Mouse (Mus musculus) liver, adult 2 months (tissue): Measurements from ENCODE around the gene Tmprss12. TPM values are rescaled to one million over a fixed set of nuclear protein-coding genes. Genes with fewer than 3 reads are reported as not detected.
"Not testable (repeated sequence)": the region's sequence is repeated elsewhere in the genome, so short reads cannot be mapped to it uniquely, and the experiment has no call there.

Source experiments
- DNase-seq: peaks from one replicate; pipeline ENCODE4 v3.0.0-alpha.2; 2011; ENCODE audit warnings: low read depth, low spot score; ENCODE audit errors: extremely low read depth
- H3K27ac ChIP-seq: fragments of 200-500 bp; replicated peaks from 2 replicates; pipeline ENCODE4 v1.5.1; 2012; ENCODE audit warnings: low read depth, mild to moderate bottlenecking, control low read depth, inconsistent platforms, low read length; ENCODE audit not compliant: insufficient read depth
- H3K27me3 ChIP-seq: fragments of 200-500 bp; 2 replicates; pipeline ENCODE4 v1.6.1; 2012; ENCODE audit warnings: mild to moderate bottlenecking, moderate library complexity, low read length, inconsistent platforms; ENCODE audit not compliant: control insufficient read depth, insufficient read depth
- H3K36me3 ChIP-seq: fragments of 200-500 bp; 2 replicates; pipeline ENCODE4 v1.6.1; 2012; ENCODE audit warnings: low read length, inconsistent platforms; ENCODE audit not compliant: control insufficient read depth, insufficient read depth
- H3K4me1 ChIP-seq: fragments of 200-500 bp; 2 replicates; pipeline ENCODE4 v1.6.1; 2011; ENCODE audit warnings: low read length; ENCODE audit not compliant: control insufficient read depth, insufficient read depth
- H3K4me3 ChIP-seq: fragments of 200-500 bp; 2 replicates; pipeline ENCODE4 v1.5.1; 2011; ENCODE audit warnings: low read depth, mild to moderate bottlenecking, control low read depth, low read length, moderate library complexity; ENCODE audit not compliant: insufficient read depth
- H3K79me2 ChIP-seq: fragments of 200-500 bp; 2 replicates; pipeline ENCODE4 v1.6.1; 2012; ENCODE audit warnings: inconsistent platforms, mild to moderate bottlenecking, low read length, moderate library complexity; ENCODE audit not compliant: control insufficient read depth, insufficient read depth
- H3K9ac ChIP-seq: fragments of 200-500 bp; 2 replicates; pipeline ENCODE4 v1.6.1; 2012; ENCODE audit warnings: low read depth, mild to moderate bottlenecking, control low read depth, inconsistent platforms, low read length
- CTCF ChIP-seq: fragments of 200-500 bp; IDR thresholded peaks from 2 replicates; pipeline ENCODE4 v1.5.1; 2011; ENCODE audit warnings: low read depth, low read length, control low read depth
- POLR2A ChIP-seq: fragments of 200-500 bp; IDR thresholded peaks from 2 replicates; pipeline ENCODE4 v1.6.1; 2011; ENCODE audit warnings: low read length, control low read depth; ENCODE audit not compliant: insufficient read depth; ENCODE audit errors: extremely low read depth
- WGBS: fragments of 180-500 bp; shearing (Covaris S2); methylation state at CpG from one replicate; pipeline ENCODE4 v1.1.7; 2018; 5-methylcytosine and 5-hydroxymethylcytosine counted together
- polyA plus RNA-seq: library from polyadenylated mRNA; depleted of rRNA; stranded (reverse); fragments of >200 nt; gene quantifications from 2 replicates; pipeline ENCODE4 v1.2.3, GENCODE M21; 2012; rRNA removed
- total RNA-seq: library from RNA; depleted of rRNA; stranded (reverse); fragments of >200 nt; gene quantifications from 2 replicates; pipeline ENCODE4 v1.2.3, GENCODE M21; 2014; rRNA removed

The Tmprss12 gene
- total and polyA plus RNA-seq, 2 experiments = not detected

DNA sequence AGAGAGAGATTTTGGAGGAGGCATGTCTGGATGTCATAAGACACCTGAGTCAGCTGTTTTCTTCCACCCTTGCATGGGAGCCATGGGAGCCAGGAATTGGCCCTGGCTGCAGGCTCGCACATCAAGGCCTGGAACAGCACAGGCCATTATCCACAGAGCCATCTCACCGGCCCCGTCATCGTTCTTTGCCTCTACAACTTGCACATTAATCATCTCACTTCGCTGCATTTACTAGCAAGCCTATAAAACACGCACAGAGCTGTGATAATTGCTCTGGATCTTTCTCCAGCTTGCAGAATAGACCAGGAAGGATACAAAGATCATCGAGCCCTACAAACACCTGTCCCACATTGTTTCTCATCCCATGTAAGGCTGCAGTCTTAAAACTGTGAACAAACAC is 50.1 kb downstream of the Tmprss12 start:
- Histone ChIP-seq H3K27ac (no peak overlapping the region), H3K4me1 (no peaks in the 10 kb centered on the region), H3K36me3 (no peaks in the 10 kb centered on the region), H3K4me3 (no peak overlapping the region), H3K79me2 (no peaks in the 10 kb centered on the region), H3K9ac (no peak overlapping the region), H3K27me3 (no peaks in the 10 kb centered on the region)
- DNase-seq = no peak
- TF ChIP-seq POLR2A (no peak), CTCF (no peak)
- WGBS = 93% methylated on average over 7 of the region's 7 CpGs

DNA sequence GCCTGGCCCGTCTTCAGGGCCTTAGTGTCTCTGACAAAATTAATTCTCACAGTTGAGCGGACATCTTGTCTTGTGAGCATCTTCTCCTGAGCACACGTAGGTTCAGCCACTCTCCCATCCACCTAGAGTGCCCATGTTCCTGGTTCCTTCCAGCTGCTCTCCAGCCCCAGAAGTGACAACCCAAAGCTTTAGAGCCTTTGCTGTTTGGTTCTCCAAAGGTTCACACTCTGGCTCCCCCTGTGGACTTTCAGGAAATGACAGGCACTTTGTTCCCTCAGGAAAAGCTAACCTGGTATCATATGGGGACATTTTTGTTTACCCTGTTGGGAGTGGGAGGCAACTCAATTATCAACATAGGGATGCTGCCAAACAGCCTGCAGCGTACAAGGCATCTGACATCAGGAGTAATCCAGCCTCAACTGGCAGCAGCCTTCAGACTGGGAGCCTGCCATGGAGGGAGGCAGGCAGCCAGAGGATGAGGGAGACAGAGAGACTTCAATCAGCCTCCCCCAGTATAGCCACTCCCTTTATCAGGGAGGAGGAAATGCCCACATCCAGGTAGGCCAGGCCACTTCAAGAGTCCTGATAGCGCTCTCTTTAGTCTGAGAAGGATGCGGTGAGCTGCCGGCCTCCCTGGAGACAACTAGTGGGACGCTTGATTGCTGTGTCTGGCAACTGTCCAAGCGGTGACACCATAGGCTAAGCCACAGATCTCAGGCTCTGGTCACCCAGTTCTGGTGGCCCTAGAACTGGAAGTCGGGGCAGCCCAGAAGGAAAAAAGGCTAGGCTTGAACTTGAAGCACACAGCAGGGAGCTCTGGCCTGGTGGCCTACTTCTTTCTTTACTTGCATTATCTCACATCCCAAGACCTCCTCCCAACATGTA is 51.7 kb downstream of the Tmprss12 start:
- not testable (repeated sequence) for H3K4me1 ChIP-seq, H3K79me2 ChIP-seq, H3K27ac ChIP-seq, H3K9ac ChIP-seq, DNase-seq, H3K36me3 ChIP-seq, H3K4me3 ChIP-seq, H3K27me3 ChIP-seq
- WGBS = 29% methylated on average over 2 of the region's 10 CpGs

DNA sequence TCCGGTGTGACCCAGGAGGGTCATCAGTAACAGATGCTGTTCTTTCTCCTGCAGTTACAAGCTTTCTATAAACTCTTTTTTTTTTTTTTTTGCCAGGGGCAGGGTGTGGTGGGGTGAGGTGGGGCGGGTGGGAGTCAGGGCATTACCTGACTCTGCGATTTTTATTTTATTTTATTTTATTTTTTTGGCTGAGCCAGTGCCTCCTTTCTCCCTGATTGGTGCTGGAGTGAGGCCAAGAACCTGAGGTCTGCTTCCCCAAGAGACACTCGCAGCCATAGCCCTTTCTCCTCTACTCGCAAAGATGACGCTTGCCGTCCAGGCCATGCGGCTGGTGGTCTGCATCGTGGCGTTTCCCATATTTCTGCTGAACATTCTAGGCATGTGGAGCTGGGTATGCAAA is 54.0 kb downstream of the Tmprss12 start, which contains the start of gene Mettl7a3:
TSS of gene Mettl7a3 (plus strand) at position 301 of the 400 bp plus-strand sequence.
- no peaks in the 10 kb centered on the region for H3K79me2 ChIP-seq
- no peak within 1 kb of the TSS for H3K4me3 ChIP-seq
- H3K36me3 ChIP-seq = no peaks in the 10 kb centered on the region
- no peak within 1 kb of the TSS for H3K9ac ChIP-seq
- DNase-seq = no peak
- no peak within 1 kb of the TSS for H3K27ac ChIP-seq
- TF ChIP-seq CTCF (no peak), POLR2A (no peak)
- H3K4me1 ChIP-seq = no peaks in the 10 kb centered on the region
- 87% methylated on average over 10 of the region's 10 CpGs for WGBS
- no peaks in the 10 kb centered on the region for H3K27me3 ChIP-seq

- H3K4me3 ChIP-seq, H3K9ac ChIP-seq, H3K79me2 ChIP-seq, H3K36me3 ChIP-seq, H3K27me3 ChIP-seq, H3K4me1 ChIP-seq, H3K27ac ChIP-seq, DNase-seq: not testable (repeated sequence)
Measured at GRCm38 (mm10) chr15:100337328-100337727, 56.7 kb downstream of the Tmprss12 start.

GRCm38 (mm10) chr15:100337847-100338246 is 57.2 kb downstream of the Tmprss12 start:
- H3K36me3 ChIP-seq = not testable (repeated sequence)
- peak; percentile 60 for DNase-seq

GRCm38 (mm10) chr15:100341314-100341980 is 60.8 kb downstream of the Tmprss12 start:
- H3K4me3 ChIP-seq, H3K9ac ChIP-seq, H3K79me2 ChIP-seq, H3K4me1 ChIP-seq, H3K36me3 ChIP-seq, H3K27ac ChIP-seq, H3K27me3 ChIP-seq: not testable (repeated sequence)
- WGBS = 29% methylated on average over 5 of the region's 5 CpGs
- peak; percentile 41 for DNase-seq

More at GRCm38 (mm10) chr15:100337847-100338246, 57.2 kb downstream of the Tmprss12 start:
- H3K27me3 ChIP-seq, H3K9ac ChIP-seq, H3K4me1 ChIP-seq, H3K4me3 ChIP-seq, H3K79me2 ChIP-seq, H3K27ac ChIP-seq: not testable (repeated sequence)
- peak; percentile 16; the same call in 1 of the 2 replicates for TF ChIP-seq CTCF
- WGBS = 53% methylated on average over 10 of the region's 10 CpGs

Other genes starting within 250 kb of the Tmprss12 start
- gene Dip2b, start 242.2 kb upstream of the Tmprss12 start, total RNA-seq = 3.1 and 5.3 TPM in 2 replicates
- 2.0 TPM in 2 replicates for gene Dip2b, start 242.2 kb upstream of the Tmprss12 start, polyA plus RNA-seq
- 11.2 and 16.8 TPM in 2 replicates for gene Atf1, start 53.0 kb upstream of the Tmprss12 start, total RNA-seq
- gene Atf1, start 53.0 kb upstream of the Tmprss12 start, polyA plus RNA-seq = 35.1 and 36.3 TPM in 2 replicates
- 327 and 366 TPM in 2 replicates for gene Mettl7a1, start 23.3 kb downstream of the Tmprss12 start, total RNA-seq
- gene Mettl7a1, start 23.3 kb downstream of the Tmprss12 start, polyA plus RNA-seq = 201 TPM in 2 replicates
- not detected in 2 replicates for gene Mettl7a3, start 54.1 kb downstream of the Tmprss12 start, total RNA-seq
- not detected in 2 replicates for gene Mettl7a3, start 54.1 kb downstream of the Tmprss12 start, polyA plus RNA-seq
- gene Methig1, start 72.3 kb downstream of the Tmprss12 start, total RNA-seq = not detected in 2 replicates
- 0.15 TPM in 1 of 2 replicates, not detected in the other for gene Methig1, start 72.3 kb downstream of the Tmprss12 start, polyA plus RNA-seq
- 0.13 TPM in 1 of 2 replicates, not detected in the other for gene Mettl7a2, start 72.4 kb downstream of the Tmprss12 start, total RNA-seq
- 0.05 and 0.18 TPM in 2 replicates for gene Mettl7a2, start 72.4 kb downstream of the Tmprss12 start, polyA plus RNA-seq
- not detected in 2 replicates for gene Higd1c, start 83.7 kb downstream of the Tmprss12 start, total RNA-seq
- not detected in 2 replicates for gene Higd1c, start 83.7 kb downstream of the Tmprss12 start, polyA plus RNA-seq
- gene Gm5475, start 141.3 kb downstream of the Tmprss12 start, total RNA-seq = not detected in 2 replicates
- not detected in 2 replicates for gene Gm5475, start 141.3 kb downstream of the Tmprss12 start, polyA plus RNA-seq
- gene Slc11a2, start 144.2 kb downstream of the Tmprss12 start, total RNA-seq = 14.5 and 22.3 TPM in 2 replicates
- 23.2 and 25.2 TPM in 2 replicates for gene Slc11a2, start 144.2 kb downstream of the Tmprss12 start, polyA plus RNA-seq
- gene Letmd1, start 188.2 kb downstream of the Tmprss12 start, total RNA-seq = 18.7 and 21.1 TPM in 2 replicates
- gene Letmd1, start 188.2 kb downstream of the Tmprss12 start, polyA plus RNA-seq = 38.7 and 39.9 TPM in 2 replicates
- 0.92 and 1.1 TPM in 2 replicates for gene Csrnp2, start 214.7 kb downstream of the Tmprss12 start, total RNA-seq
- gene Csrnp2, start 214.7 kb downstream of the Tmprss12 start, polyA plus RNA-seq = 0.78 and 1.1 TPM in 2 replicates